Mouse (Mus musculus) megakaryocyte progenitor cell, adult 5-6 weeks (primary cell): Measurements from ENCODE around the gene Sumo2. TPM values are rescaled to one million over a fixed set of nuclear protein-coding genes. Genes with fewer than 3 reads are reported as not detected.
A peak's percentile ranks its signal among the peaks of the same experiment; 100 is the strongest.
"Not testable (repeated sequence)": the region's sequence is repeated elsewhere in the genome, so short reads cannot be mapped to it uniquely, and the experiment has no call there.

Experiments
- ATAC-seq: replicated peaks from 2 replicates; pipeline ENCODE4 v1.8.0; 2016; ENCODE audit warnings: mild to moderate bottlenecking, moderate TSS enrichment, inconsistent platforms; ENCODE audit not compliant: poor library complexity
- total RNA-seq, 2 experiments: library from RNA; stranded (forward) in 1 of 2; stranded (reverse) in 1 of 2; fragments of 157-497, 149-512 nt in 1 of 2; fragments of 200-1000 nt in 1 of 2; gene quantifications; 2 replicates each; pipeline versions ENCODE4 v1.2.3 to v1.2.4; 2015 to 2017

Sumo2 gene
- 682 and 726 TPM in 2 replicates for total RNA-seq (2015)
- 483 and 527 TPM in 2 replicates for total RNA-seq (2017)

DNA sequence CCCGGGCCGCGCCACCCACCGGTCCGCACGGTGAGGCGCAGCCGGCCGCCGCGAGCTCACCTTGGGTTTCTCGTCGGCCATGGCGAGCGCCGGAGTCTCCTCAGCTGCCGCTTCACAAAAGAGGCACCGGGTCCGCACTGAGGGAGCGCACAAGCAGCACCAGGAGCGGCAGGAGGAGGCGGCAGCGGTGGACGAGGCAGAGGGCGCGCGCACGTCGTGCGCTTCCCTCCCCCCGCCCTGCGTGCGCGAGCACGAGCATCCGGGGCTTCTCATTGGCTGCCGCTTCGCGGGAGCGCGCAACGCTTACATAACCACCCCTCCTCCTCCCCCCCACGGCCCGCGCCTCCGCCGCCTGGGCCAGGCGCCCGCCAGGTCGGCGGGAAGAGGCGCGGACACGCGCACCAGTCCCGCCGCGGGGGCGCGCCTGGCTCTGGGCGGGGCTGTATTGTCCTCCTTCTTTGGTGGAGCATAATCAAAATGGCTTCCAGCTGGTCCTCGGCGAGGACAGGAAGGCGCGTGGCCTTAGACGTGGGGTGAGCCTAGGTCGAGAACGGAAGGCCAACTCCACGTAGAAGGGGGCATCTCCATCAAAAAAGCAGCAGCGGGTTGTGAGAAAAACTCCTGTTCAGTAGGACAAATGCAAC is at the start of gene Sumo2:
TSS of gene Sumo2 (minus strand) at position 239 of the 644 bp plus-strand sequence.
- peak; percentile 96 for ATAC-seq

DNA sequence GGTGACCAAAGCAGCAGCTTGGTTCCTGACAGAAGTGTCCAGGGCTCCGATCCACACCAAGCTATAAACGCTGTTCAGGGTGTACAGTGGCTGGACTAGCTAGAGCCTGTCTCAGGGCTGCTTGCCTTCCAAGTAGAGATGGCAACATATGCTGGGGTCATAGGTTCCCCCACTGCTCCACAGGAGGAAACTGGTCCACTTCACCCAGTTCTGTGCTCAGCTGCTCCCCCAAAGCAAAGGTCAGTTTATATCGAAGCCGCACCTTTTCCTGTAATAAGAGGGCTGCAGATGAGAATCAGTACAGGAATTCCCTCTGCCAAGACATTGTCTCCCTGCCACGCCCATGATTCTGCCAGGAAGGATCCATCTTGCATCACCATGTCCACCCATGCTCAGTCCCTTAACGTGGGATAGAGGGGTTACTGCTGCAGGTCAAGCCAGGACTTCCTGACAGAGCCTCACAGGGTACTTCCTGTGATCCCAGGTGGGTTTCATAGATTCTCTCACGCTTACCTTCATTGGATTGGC is 49.6 kb upstream of the Sumo2 start:
- no peak for ATAC-seq

DNA sequence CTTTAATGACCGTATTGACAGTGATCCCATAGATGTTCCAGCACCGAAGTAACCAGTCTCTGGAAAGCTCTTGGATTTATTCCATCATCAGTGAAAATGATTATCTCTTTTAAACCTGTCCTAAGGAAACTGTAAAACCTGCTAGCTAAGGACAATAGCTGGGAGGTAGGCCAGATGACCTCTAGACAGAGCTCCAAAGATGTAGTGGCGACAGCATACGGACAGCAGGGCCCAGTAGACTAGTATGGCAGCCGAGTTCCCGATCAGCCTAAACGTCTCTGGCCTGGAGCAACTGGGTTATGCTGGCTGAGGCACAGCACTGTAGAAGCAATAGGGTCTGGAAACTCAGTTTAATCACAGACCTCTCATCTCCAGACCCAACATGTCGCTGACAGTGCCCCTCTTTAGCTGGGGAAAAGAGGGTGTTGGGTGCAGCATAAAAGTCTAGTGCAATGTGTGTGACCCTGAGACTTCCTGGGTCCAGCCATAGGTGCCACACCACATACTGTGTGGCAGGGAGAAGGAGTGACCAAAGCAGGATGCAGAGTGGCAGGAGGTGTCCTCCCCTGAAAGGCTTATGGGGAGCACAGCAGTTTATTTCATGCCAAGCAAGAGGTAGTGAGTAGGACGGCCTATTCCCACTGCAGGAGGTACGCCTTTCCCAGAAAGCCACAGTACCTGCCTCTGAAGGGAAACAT is 48.4 kb upstream of the Sumo2 start:
- ATAC-seq, result no peak

DNA sequence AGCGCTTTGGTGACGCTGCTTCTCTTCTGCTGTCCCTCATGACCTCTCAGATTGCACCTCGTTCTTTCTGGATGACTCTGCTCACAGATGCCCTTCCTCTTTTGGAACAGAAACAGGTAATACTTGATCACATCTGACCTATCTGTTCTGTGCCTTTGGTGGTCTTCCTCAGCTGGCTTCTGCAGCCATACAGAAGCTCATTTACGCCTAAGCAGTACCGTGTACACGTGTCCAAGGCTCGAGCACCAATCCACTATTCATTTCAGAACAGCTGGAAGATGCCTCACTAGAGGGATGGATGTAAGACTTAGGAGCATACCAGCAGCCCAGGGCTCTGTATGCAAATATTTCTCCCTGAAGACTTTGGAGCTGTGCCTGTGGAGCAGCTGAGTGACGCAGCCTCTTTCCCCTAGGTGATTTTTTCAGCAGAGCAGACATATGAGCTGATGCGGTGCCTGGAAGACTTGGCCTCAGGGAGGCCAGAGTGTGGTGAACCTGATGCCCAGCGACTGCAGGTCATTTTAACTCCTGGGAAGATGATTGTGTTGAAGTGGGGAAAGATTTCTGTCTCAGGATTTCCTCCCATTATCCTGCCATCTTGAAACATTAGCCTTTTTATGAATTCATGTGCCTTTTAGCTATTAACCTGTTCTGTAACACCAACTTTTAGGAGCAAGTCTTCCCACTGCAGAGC is 47.0 kb upstream of the Sumo2 start:
- ATAC-seq, result no peak

DNA sequence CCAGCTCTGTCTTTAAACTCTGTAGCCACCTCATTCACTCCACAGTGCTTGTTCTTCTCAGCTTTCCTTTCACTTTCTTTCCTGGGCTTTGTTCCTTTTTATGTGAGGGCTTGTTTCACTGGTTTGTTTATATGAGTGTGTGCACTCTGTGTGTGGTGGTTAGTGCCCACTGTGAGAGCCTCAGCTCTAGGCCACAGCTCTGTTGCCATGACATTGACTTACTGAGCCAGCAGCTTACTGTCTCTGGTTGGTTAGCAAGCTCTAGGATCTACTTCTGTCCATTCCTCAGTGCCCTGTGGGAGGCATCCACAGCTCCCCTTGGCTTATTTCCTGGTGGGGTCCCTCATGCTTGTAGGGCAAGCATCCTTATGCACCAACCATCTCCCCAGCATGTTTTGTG is 43.0 kb upstream of the Sumo2 start:
- no peak for ATAC-seq

DNA sequence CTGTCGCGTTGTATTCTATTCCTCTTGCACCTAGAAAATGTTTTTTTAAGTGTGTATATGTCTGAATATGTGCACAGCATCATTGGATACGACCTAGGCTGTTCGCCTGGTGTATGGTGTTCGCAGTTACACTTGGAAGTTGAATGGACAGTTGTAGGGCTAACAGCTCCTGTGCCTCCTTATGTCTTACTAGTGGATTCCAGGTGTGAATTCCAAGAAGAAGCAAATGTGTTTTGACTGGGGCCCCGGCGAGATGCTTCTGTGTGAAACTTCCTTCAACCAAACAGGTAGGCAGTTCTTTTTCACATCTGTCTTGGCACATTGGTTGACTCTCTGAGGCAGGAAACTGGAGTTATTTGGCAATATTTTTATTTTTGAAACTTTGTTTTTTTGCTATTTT is 28.9 kb upstream of the Sumo2 start:
- ATAC-seq, result no peak

DNA sequence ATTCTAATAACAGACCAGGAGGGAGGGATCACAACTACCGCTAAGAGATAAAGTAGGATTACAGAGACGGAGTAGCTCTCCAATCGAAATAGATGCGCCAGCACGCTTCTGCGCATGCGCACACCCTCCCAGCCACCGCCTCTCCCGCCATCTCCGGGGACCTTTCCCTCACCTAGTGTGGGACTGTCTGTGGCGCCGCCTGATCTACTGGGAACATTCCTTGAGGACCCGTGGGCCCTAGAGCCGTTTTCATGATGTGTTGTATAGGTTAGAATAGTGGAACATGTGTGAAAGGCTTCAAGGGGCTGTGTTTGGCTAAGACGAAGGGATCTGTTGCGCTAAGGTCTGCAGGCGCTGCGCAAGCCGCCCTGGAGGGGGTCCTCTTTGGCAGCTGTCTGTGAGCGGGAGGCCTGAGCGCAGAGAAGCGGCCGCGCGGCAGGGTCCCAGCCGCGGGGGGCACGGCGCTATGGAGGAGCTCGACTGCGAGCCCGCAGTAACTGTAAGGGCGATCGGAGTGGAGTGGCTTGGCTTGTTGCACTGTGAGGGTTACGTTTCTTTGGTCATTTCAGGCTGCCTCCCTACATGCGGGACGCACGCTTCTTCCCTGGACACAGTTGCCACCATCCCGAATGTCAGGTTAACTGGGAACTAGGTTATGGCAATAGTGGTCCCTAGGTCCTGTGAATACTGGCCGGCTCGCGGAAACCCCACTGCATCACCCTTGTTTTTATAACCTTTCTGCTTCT is 28.2 kb upstream of the Sumo2 start, which contains the start of gene Nup85:
TSS of gene Nup85 (plus strand) at position 371 of the 746 bp plus-strand sequence.
- peak; percentile 95 for ATAC-seq

DNA sequence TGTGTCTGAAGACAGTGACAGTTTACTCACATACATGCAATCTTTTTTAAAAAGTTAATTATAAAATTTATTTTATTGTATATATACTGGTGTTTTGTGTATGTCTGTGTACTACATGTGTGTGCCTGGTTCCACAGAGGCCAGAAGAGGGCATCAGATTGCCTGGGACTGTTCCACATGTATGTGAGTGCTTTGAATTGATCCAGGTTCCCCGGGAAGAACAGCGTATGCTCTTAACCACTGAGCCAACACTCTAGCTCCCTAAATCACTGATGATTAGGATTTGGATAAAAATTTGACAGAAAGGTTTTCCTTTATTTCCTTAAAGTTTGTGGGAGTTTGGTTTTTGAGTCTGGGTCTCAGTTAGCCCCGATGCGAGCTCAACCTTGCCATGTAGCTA is 27.3 kb upstream of the Sumo2 start:
- ATAC-seq, result peak; percentile 53

DNA sequence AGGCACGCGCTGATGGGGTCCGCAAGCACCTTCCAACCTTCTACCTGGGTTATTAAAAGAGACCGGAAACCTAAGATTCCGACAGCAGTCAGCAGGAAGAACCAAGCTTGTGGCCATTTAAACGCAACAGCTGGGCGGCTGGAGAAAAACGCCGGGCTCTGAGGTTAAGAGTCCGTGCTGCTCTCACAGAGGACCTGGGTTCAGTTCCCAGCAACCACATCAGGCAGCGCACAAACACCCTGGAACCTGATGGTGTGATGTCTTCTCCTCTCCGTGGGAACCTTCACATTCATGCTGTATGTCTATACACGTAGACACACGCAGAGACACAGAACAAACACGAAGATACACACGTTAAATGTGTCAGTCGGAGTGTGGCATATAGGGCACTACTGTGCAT is 19.6 kb upstream of the Sumo2 start:
- no peak for ATAC-seq

DNA sequence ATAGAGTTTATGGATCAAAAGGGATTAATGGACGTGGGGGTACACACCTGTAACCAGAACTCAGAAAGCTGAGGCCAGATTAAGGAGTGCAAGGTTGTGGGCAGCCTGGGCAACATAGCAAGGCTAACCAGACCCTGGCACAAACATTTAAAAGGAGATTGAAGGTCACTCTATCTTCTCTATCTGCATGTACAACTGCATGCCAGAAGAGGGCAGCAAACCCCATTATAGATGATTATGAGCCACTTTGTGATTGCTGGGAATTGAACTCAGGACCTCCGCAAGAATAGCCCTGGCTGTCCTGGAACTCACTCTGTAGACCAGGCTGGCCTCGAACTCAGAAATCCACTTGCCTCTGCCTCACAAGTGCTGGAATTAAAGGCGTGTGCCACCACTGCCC is 16.7 kb upstream of the Sumo2 start:
- peak; percentile 54; the same call in 1 of the 2 replicates for ATAC-seq

DNA sequence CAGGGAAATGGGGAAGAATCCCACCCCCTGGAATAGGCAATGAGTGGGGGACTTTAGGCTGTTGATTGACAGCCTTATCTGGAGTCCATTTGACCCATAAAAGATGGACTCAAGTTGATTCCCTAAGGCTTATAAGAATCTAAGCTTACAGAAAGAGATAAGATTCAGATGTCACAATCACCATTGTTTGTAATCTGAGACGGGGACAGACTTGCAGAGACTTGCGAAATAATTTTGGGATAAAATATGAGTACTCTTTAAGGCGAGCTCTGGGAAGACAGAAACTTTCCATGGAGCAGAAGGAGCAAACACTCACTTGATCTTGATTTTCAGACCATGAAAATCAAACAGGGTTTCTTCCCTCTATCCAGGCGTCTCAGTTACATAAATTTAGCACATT is 7.5 kb upstream of the Sumo2 start:
- ATAC-seq, result no peak

DNA sequence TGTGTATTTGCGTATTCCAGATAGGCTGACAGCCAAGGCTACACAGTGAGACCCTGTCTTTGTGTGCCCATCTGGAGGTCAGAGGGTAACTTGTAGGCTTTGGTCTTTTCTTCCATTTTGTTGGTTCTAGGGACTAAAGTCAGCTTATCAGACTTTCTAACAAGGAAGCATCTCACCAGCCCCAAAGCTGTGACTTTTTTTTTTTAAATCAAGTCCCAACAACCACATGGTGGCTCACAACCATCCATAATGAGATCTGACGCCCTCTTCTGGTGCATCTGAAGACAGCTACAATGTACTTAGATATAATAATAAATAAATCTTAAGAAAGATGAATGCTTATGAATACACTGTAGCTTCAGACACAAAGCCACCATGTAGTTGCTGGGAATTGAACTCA is 2.0 kb upstream of the Sumo2 start:
- ATAC-seq, result peak; percentile 15; the same call in 1 of the 2 replicates

DNA sequence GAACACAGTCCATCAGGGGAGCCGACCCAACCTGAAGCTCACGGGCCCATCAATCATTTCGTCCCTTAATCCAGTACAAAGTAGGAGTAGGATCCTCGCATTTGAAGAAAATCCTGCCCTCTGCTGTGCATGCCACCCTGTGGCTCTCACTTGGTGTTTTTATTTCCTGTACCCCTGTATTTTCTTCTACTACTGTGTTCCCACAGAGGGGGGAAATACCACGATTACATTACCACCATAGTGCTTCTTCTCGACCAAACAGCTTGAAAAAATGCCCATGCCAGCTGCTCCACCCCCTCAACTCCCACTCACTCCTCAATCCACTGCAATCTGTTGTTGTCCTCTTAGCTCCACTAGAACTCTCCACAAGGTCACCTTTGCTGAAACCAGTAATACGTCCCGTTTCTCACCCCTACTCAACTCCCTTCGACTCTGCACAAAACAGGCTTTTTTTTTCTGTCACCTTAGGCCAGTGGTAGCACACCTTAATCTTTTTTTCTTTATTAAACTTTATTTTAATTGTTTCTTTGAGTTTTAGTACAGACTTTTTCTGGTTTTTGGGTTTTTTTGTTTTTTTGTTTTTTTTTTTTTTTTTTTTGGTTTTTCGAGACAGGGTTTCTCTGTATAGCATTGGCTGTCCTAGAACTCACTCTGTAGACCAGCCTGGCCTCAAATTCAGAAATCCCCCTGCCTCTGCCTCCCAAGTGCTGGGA is 936 bp upstream of the Sumo2 start:
- ATAC-seq, result no peak

DNA sequence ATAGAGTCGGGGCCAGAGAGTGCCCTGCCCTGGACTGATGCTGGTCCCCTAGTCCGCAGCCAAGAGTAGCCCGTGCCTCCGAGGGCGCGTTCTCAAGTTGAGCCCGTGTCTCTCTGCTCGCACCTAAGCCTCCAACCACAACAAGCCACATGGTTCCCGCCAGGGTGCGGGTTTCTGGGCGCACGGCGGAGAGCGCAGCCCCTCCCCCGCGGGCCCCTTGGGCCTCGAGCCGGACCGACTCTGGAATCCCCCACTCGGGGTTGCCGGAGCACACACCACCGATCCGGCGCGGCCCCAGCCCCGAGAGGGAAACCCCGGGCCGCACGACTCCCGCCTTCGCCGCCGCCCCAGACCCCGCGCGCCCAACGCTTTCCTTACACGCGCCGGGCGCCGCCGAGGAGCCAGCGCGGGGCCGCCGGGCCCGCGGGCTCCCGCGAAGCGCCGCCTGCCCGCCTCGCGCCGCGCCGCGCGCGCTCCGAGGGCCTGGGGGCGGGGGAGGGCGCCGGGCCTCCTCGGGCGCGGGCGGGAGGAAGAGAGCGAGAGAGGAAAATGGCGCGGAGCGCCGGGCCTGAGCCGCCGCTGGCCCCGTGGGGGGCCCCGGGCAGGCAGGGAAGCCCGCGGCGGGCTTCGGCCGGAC is 557 bp downstream of the Sumo2 start:
- peak; percentile 25 for ATAC-seq

DNA sequence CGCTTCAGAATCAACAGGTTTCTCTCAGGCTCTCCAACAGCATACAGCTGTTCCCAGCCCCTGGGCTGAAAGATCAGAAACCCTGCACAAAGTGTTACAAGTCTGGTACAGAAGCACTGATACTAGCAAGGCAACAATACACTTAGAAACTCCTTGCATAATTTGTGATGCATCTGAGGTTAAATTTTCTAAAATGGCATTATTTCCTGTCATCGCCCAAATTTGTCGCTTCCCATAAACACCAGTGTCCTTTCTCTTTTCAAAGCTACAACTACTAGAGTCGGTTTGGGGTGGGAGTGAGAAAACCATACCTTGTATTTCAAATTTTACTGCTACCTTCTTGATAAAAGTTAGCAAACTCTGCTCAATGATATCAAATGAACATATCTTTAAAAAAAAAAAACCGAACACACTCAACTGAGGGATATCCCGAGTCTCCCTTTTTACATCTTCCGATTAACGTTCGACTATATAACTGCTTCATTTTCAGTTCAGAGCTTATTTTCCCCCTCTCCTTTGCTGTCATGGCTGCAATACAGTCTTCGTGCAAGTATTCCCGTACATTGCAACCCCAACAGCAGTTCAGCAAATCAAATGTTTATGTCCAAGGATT is 1.2 kb downstream of the Sumo2 start:
- ATAC-seq, result no peak

DNA sequence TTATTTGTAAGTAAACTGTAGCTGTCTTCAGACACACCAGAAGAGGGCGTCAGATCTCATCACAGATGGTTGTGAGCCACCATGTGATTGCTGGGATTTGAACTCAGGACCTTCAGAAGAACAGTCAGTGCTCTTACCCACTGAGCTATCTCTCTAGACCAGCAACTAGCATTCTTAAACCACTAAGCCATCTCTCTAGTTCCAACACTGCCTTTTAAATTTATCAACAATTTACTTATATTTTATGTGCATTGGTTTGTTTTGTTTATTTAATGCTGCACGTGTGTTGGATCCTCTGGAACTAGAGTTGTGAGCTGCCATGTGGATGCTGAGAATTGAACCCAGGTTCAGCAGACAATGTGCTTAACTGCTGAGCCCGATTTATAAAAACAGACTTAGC is 9.6 kb downstream of the Sumo2 start:
- not testable (repeated sequence) for ATAC-seq

DNA sequence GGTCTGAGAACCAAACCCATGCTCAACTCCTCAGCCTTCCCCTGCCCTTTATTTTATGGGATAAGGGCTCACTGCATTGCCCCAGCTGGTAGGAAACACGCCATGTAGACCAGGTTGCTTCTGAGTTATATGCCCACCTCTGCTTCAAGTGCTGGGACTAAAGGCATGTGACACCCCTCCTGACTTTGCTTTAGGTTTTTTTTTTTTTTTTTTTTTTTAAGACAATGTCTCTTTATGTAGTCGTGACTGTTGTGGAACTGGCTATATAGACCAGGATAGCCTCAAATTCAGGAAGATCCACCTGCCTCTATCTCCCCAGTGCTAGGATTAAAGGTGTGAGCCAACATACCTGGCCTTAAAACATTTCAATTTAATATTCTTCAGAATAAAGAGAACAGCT is 13.4 kb downstream of the Sumo2 start:
- ATAC-seq, result no peak

DNA sequence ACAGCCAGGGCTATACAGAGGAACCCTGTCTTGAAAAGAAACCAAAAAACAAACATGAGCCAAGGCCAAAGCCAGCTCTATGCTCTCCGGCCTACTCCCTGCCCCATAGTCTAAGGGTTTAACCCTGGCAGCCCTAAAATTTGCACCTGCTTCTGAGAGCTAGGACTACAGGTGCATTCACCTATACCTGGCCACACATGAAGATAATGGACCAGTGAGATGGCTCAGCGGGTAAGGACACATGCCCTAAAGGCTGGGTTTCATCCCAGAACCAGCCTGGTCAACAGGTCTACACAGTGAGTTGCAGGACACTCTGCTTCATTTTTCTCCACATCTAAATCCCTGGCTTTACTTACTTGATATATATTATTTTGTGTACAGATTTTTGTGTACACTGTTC is 13.8 kb downstream of the Sumo2 start:
- ATAC-seq, result no peak

DNA sequence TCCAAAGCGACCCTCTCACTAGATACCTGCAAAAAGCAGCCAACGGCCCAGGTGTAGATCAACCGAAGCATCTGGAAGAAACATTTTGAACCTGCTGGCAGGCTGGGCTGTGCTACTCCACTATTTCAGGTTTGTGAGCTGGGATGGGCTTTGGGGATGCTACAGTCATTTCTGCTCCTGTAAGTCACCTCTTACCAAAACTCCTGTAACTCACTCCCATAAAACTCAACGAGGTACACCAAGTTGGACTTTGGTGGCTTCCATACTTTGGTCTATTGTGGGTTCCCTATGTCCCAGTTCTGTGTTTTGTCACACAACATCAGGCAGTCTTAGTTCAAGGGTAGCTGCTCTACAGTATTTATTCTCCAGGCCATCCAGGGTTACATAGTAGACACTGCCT is 15.0 kb downstream of the Sumo2 start:
- ATAC-seq, result no peak
